Mouse (Mus musculus) ES-E14 (cell line): Measurements from ENCODE around the gene Cyb5r3.

Experiments used
- CHD2 ChIP-seq: IDR thresholded peaks from 2 replicates; pipeline ENCODE4 v1.6.1; 2014; ENCODE audit warnings: mild to moderate bottlenecking, low read depth, low read length, inconsistent platforms
- MAFK ChIP-seq: IDR thresholded peaks from 2 replicates; pipeline ENCODE4 v1.6.1; 2014; ENCODE audit warnings: mild to moderate bottlenecking, low read depth, low read length, inconsistent platforms; ENCODE audit not compliant: insufficient read depth

DNA sequence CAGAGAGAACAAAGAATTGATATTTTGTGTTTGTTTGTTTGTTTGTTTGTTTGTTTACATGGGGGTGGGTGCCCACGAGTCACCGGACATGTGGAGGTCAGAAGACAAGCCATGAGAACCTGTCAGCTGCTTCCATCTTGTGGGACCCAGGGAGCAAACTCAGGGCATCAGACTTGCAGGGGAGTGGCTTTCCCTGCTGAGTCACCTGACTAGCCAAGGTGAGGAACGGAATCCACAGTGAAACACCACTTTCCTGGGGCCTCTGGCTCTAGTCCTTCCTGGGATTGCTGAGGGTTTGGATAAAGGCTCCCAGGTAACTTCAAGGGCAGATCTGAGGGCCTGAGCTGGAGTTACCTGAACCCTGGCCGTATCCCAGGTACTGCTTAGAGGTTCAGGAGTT is 4.3 kb upstream of the Cyb5r3 start:
- TF ChIP-seq CHD2 (no peak), MAFK (no peak)
